Mouse (Mus musculus) liver, adult (tissue): ENCODE measurements around the gene Zzef1.

Source experiments
- GATA4 ChIP-seq: IDR thresholded peaks from 2 replicates; pipeline ENCODE4 v1.6.1; 2014; ENCODE audit warnings: mild to moderate bottlenecking, low read length; ENCODE audit not compliant: insufficient replicate concordance

Zzef1 gene

DNA sequence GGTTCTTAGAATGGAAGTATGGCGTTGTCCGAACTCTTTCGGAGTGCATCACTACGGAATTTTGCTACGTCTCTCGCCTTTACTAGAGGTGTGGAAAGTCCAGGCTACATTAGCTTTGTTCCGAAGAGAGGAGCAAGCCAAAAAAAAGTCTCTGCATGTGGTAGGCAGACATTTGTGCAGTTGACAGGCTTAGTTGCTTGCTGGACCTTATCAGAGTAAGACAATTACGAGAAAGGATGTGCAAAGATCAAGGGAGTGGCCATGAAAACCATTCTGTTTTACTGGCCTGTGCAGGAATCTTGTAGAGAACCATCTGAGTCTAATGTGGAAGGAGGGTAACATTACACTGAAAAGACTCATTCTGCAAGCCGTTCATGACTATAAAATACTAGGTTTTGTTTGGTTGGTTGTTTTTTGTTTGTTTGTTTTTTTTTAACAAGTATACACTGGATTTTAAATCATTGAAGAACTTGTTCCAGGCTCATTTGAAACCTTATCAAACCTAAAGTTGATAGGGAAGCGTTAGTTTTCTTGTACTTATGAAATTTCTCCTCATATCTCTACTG is 830 bp downstream of the Zzef1 start:
- TF ChIP-seq GATA4 = no peak

- no peak for TF ChIP-seq GATA4
Measured at GRCm38 (mm10) chr11:72798112-72798511, 2.1 kb downstream of the Zzef1 start.

DNA sequence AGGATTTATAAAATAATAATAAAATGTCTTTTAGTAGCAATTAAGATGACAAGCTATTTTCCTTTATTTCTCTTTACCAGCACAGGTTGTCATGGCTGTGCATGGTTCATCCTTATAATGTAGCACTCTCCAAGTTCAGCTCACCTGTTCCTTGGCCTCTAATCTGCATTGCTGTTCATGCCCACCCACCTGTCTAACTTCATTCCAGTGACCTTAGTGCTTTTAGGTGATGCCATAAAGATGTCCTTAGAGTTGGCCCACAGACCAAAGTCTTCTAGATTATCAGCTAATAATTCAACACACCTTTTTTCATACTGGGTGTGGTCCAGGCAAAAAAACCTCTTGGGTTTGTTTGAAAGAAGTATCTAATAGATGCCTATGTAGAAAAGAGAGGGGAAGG is 5.2 kb downstream of the Zzef1 start:
- no peak for TF ChIP-seq GATA4

DNA sequence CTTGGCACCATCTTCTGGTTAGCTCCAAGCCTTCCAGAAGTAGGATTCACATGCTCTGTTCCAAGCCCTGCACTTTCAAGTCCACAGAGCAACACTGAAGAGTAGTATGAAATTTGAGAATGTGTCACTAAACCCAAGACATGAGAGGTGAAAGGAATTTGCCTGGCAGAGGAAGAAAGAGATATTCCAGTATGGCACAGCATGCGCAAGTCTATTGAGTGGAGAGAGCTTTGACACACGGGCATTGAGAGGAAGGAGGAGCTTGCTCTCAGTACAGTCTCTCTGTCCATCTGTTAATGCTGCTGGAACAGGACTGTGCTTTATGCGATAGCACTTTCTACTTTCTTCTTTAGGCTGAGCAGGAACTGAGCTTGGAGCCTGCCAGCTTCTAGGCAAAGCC is 7.0 kb downstream of the Zzef1 start:
- no peak for TF ChIP-seq GATA4

DNA sequence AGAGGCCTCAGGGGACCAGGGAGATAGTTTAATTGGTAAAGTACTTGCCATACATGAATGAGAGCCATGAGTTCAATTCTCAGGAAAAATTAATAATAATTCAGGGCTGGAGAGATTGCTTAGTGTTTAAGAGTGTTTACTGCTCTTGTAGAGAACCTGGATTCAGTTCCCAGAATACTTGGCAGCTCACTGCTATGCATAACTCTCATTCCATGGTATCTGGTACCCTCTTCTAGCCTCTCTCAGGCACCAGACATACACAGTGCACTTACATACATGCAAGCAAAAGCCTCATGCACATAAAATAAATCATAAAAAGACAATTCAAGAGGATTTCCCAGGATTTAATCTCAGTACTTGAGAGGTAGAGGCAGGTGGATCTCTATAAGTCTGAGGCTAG is 8.6 kb downstream of the Zzef1 start:
- TF ChIP-seq GATA4 = no peak

DNA sequence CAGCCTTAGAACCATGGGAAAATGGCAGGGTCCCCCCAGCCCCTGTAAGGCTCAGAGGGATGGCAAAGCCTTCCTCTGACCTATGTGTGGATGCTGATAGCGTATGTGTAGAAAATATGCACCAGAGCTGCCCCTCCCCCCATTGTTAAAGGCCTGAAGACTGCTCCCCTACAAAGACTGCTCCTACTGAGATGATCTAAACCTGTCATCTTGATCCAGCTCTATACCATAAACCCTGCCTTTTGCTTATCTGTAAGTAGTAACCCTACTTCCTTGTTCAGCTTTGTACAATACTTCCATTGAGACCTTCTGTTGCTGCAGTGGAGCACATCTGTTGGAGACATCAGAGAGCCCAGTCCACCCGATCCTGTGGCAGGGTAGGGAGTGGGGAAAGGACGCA is 9.2 kb downstream of the Zzef1 start:
- no peak for TF ChIP-seq GATA4

GRCm38 (mm10) chr11:72806556-72806955 is 10.5 kb downstream of the Zzef1 start:
- no peak for TF ChIP-seq GATA4

DNA sequence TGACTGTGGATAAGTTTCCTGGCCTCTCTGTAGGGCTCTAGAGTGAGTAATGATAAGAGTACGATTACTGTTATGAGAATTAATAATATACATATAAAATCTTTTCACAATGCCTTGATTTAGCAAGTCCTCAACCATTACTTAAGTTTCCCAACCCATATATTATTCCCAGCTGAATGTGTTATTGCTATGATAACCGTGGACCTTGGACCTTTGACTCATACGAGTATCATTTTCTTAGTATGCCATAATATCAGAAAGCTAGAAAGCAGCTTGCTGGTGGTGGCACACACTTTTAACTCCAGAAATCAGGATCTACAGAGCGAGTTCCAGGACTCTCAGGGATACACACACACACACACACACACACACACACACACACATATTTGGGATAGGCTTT is 12.0 kb downstream of the Zzef1 start:
- no peak for TF ChIP-seq GATA4

DNA sequence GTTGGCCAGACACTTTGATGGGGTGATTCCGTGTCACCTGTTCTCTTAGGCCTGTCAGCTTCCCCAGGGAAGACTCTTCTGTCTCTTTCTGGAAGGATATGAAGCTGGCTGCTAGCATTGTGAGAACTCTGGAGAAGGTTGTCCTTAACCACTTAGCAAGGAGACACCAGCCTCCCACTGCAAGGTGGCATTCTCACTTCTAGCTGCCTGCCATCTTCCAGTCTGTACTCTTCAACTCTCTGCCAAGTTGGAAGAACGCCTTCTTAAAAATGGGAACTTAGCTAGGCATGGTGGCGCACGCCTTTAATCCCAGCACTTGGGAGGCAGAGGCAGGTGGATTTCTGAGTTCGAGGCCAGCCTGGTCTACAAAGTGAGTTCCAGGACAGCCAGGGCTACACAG is 17.7 kb downstream of the Zzef1 start:
- no peak for TF ChIP-seq GATA4

- TF ChIP-seq GATA4 = no peak
Measured at GRCm38 (mm10) chr11:72814188-72814587, 18.2 kb downstream of the Zzef1 start.

DNA sequence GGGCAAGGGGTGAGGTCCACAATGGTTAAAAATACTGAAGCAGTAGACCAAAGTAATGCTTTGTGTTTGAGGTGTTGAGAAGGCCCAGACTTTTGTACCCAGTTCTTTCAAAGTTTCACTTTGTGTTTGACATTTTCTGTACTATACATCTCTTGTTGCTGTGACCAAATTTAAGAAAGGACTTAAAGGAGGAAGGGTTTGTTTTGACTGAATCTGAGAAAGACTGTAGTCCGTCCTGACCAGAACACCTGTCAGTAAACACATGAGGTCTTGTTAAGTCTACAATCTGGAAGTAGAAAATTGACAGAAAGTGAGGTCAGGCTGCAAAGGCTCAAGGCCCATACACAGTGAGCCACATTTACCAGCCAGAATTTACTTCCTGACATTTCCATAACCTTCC is 20.8 kb downstream of the Zzef1 start:
- no peak for TF ChIP-seq GATA4

DNA sequence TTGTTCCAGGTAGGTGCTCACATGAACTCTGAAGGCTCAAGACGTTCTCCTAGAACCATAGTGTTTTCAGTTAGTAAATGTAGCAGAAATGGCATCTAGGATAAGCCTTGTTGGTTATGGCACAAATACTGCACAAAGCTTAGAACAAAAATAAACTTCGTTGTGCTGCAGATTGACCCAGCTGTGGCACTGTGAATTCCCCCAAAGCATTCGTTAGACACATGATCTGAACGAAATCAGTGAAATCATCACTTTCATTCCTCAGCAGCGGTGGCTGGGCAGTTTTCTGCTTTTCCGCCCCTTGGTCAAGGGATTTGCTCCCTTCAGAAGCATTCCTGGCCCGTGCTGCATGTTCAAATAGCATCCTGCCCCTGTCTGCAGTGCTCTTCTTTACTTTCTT is 22.0 kb downstream of the Zzef1 start:
- no peak for TF ChIP-seq GATA4

- TF ChIP-seq GATA4 = no peak
Measured at GRCm38 (mm10) chr11:72821041-72821440, 25.0 kb downstream of the Zzef1 start.

- TF ChIP-seq GATA4 = no peak
Measured at GRCm38 (mm10) chr11:72829869-72830268, 33.8 kb downstream of the Zzef1 start.

- TF ChIP-seq GATA4 = no peak
Measured at GRCm38 (mm10) chr11:72842731-72843130, 46.7 kb downstream of the Zzef1 start.

DNA sequence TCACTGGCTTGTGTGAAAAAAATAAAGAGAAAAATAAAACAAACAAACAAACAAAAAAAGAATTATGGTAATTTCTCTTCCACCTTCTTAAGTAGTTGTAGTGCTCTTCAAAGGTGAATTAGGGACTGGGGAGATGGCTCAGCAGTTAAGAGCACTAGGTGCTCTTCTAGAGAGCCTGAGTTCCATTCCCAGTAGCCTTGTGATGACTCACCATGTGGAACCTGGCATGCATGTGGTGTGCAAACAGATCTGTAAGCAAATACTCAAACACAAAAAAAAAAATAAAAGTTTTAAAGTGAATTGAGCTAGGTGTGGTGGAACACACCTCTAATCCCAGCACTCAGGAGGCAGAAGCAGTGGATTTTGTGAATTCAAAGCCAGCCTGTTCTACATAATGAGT is 47.5 kb downstream of the Zzef1 start:
- TF ChIP-seq GATA4 = no peak

- TF ChIP-seq GATA4 = no peak
Measured at GRCm38 (mm10) chr11:72845526-72845925, 49.5 kb downstream of the Zzef1 start.

GRCm38 (mm10) chr11:72846685-72847084 is 50.7 kb downstream of the Zzef1 start:
- no peak for TF ChIP-seq GATA4
